Comparison of ENCODE assay signal across 12 mouse cellular contexts in the genomic region with DNA sequence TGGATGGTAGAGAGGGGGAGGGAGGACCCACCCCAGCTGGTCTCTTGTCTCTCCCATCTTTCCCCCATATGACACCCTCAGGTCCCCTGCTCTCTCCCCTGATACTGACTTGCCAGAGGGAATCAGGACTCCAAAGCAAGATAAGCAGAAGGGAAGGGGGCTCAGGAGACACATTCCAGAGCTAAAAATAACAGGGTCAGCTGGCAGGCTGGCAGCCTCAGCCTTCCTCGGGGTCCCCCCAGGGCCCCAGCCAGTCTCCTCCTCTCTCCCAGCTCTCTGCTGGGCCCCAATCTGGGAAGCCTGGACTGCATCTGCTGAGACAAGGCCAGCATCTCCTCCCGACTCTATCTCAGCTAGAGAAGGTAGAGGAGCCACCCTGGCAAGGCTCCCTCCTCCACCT.
DNase-seq lines count a peak whose midpoint lies in the region; ATAC-seq and TF ChIP-seq lines count a peak whose summit lies in the region.
"Had no signal": no experiment of that assay in that cellular context is flagged by ENCODE, and none has a peak within 500 bp of the region (broad histone marks: within the 10 kb centered on the region; RNA-seq: fewer than 3 reads in every experiment).

No protein-coding gene starts in this region.

- H3K4me3 ChIP-seq in liver, embryonic 13.5 days (replicated peaks), result no peak overlapping the region
- H3K4me3 ChIP-seq in liver, postnatal 0 days (ENCODE audit: low read depth, low read length), result no peak overlapping the region
- no peak overlapping the region for H3K4me3 ChIP-seq in heart, embryonic 14.5 days (ENCODE audit: control insufficient read depth in 1 of 2, insufficient read depth in 1 of 2, low read depth in 1 of 2, low read length in 2 of 2)
- no peak overlapping the region for H3K4me3 ChIP-seq in midbrain, embryonic 15.5 days

- 0 out of 2 replicates have a peak, but pooled peaks cover 15% of the 10 kb centered on the region for H3K27me3 ChIP-seq in liver, embryonic 13.5 days
- no peaks in the 10 kb centered on the region for H3K27me3 ChIP-seq in liver, postnatal 0 days (ENCODE audit: insufficient read depth, low read length)
- no peaks in the 10 kb centered on the region for H3K27me3 ChIP-seq in heart, embryonic 14.5 days (ENCODE audit: control insufficient read depth, insufficient read depth, low read length)
- H3K27me3 ChIP-seq in midbrain, embryonic 15.5 days (replicated peaks), result no peaks in the 10 kb centered on the region

- WGBS in liver, embryonic 13.5 days (ENCODE audit: insufficient replicate concordance), result 23% methylated on average over 2 of the region's 2 CpGs
- WGBS in liver, postnatal 0 days (ENCODE audit: insufficient replicate concordance), result 45% methylated on average over 2 of the region's 2 CpGs
- WGBS in heart, embryonic 14.5 days, result 0% methylated on average over 2 of the region's 2 CpGs
- WGBS in midbrain, embryonic 15.5 days, result 16% methylated on average over 2 of the region's 2 CpGs

- no peaks in the 10 kb centered on the region for H3K9me3 ChIP-seq in liver, embryonic 13.5 days (replicated peaks)
- no peaks in the 10 kb centered on the region for H3K9me3 ChIP-seq in liver, postnatal 0 days (ENCODE audit: low read length)
- H3K9me3 ChIP-seq in heart, embryonic 14.5 days (ENCODE audit: control insufficient read depth, low read length), result no peaks in the 10 kb centered on the region
- no peaks in the 10 kb centered on the region for H3K9me3 ChIP-seq in midbrain, embryonic 15.5 days

- no peak for TF ChIP-seq EP300 in liver, postnatal 0 days (IDR thresholded peaks at IDR 0.05; ENCODE audit: low read depth)

- no peak for ATAC-seq in liver, embryonic 13.5 days (ENCODE audit: low read depth)
- no peak for ATAC-seq in liver, postnatal 0 days
- ATAC-seq in heart, embryonic 14.5 days (ENCODE audit: insufficient number of reproducible peaks, insufficient read depth, low FRiP score, low read depth), result peak; percentile 40
- no peak for ATAC-seq in midbrain, embryonic 15.5 days (replicated peaks)
- ATAC-seq: intestine, embryonic 16.5 days had no signal

- peaks cover 43% of the 10 kb centered on the region for H3K4me1 ChIP-seq in liver, embryonic 13.5 days (replicated peaks)
- peaks cover 42% of the 10 kb centered on the region for H3K4me1 ChIP-seq in liver, postnatal 0 days (ENCODE audit: insufficient read depth)
- H3K4me1 ChIP-seq in heart, embryonic 14.5 days (ENCODE audit: control insufficient read depth in 2 of 2, insufficient read depth in 2 of 2, low read length in 2 of 2), result peaks cover 36 to 48% of the 10 kb centered on the region in 2 experiments
- H3K4me1 ChIP-seq in midbrain, embryonic 15.5 days, result peaks cover 69% of the 10 kb centered on the region

- no peak overlapping the region for H3K27ac ChIP-seq in liver, embryonic 13.5 days
- no peak overlapping the region for H3K27ac ChIP-seq in liver, postnatal 0 days (ENCODE audit: low read depth)
- peak overlapping the region; percentile 94 to 98 for H3K27ac ChIP-seq in heart, embryonic 14.5 days (replicated peaks in 1 of 2; ENCODE audit: control insufficient read depth in 1 of 2, insufficient read depth in 1 of 2, low read depth in 2 of 2, low read length in 2 of 2)
- H3K27ac ChIP-seq in midbrain, embryonic 15.5 days, result peak overlapping the region; percentile 94
- H3K27ac ChIP-seq: liver, embryonic 14.5 days had no signal

- 0 out of 2 replicates have a peak overlapping the region, but pooled peaks have one; percentile 9 for H3K9ac ChIP-seq in liver, embryonic 13.5 days
- no peak overlapping the region; the same call in 1 of the 2 replicates for H3K9ac ChIP-seq in liver, postnatal 0 days (replicated peaks)
- H3K9ac ChIP-seq in heart, embryonic 14.5 days (ENCODE audit: low read length), result peak overlapping the region; percentile 36
- H3K9ac ChIP-seq in midbrain, embryonic 15.5 days, result no peak overlapping the region
- H3K9ac ChIP-seq: liver, embryonic 14.5 days had no signal

- no peak for TF ChIP-seq CTCF in liver, postnatal 0 days (IDR thresholded peaks at IDR 0.05; ENCODE audit: low read depth)

- no peaks in the 10 kb centered on the region for H3K36me3 ChIP-seq in liver, embryonic 13.5 days
- H3K36me3 ChIP-seq in liver, postnatal 0 days (replicated peaks; ENCODE audit: insufficient read depth, low read length), result no peaks in the 10 kb centered on the region
- no peaks in the 10 kb centered on the region for H3K36me3 ChIP-seq in heart, embryonic 14.5 days (ENCODE audit: control insufficient read depth, insufficient read depth, low read length)
- no peaks in the 10 kb centered on the region for H3K36me3 ChIP-seq in midbrain, embryonic 15.5 days (replicated peaks)

- DNase-seq in cerebellum, postnatal 25 days, result peak; percentile 44 to 45
- no peak for DNase-seq in cerebellum, postnatal 4 days (ENCODE audit: low spot score in 2 of 2)
- DNase-seq in liver, embryonic 13.5 days, result no peak
- DNase-seq in liver, postnatal 0 days, result no peak
- DNase-seq in layer of hippocampus, adult 9-10 months (ENCODE audit: low spot score), result no peak
- no peak for DNase-seq in spleen, postnatal 10 days (ENCODE audit: low spot score in 2 of 2)
- DNase-seq: adrenal gland, postnatal 10 days; thymus, postnatal 14 days had no signal

- H3K4me2 ChIP-seq in liver, embryonic 13.5 days, result no peak overlapping the region
- no peak overlapping the region for H3K4me2 ChIP-seq in liver, postnatal 0 days (ENCODE audit: low read depth, low read length)
- peak overlapping the region; percentile 51 for H3K4me2 ChIP-seq in heart, embryonic 14.5 days (ENCODE audit: low read length)
- H3K4me2 ChIP-seq in midbrain, embryonic 15.5 days, result no peak overlapping the region

Comparison
In these comparisons a context has a peak if more than half of its experiments do, and no peak if none do; other contexts are left out.
1. DNase-seq: peak in cerebellum, postnatal 25 days (2 of 2); none in cerebellum, postnatal 4 days (0 of 2), liver, embryonic 13.5 days (single experiment), liver, postnatal 0 days (single experiment), layer of hippocampus, adult 9-10 months (single experiment) and spleen, postnatal 10 days (0 of 2).
2. H3K9ac ChIP-seq: peak in liver, embryonic 13.5 days (single experiment) and heart, embryonic 14.5 days (single experiment); none in liver, postnatal 0 days (single experiment) and midbrain, embryonic 15.5 days (single experiment).
3. H3K27ac ChIP-seq: peak in heart, embryonic 14.5 days (2 of 2) and midbrain, embryonic 15.5 days (single experiment); none in liver, embryonic 13.5 days (single experiment) and liver, postnatal 0 days (single experiment).